Mouse (Mus musculus) lung, postnatal 14 days (tissue): ENCODE results near the gene Fam117b.

ENCODE experiments used
- DNase-seq: peaks from one replicate; pipeline ENCODE4 v3.0.0; 2021

Fam117b gene

DNA sequence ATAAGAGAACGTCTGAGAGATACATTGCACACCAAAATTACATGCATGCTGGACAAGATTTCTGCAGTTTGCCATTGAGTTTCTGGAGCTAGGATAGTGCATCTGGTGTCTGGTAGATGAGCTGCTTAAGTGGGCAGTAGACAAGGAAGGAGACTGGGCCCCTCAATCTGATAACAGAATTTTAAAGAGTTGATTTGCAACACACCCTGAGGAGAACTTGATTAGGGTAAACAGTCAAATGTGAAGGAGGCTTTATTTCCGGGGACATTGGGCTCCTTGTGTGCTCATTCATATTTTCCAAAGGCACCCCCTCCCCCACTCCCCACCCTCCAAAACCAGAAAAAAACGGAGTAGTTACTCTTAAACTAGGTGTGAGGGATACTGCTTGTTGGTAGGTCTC lies 2.0 kb downstream of the Fam117b start:
- DNase-seq: no peak

DNA sequence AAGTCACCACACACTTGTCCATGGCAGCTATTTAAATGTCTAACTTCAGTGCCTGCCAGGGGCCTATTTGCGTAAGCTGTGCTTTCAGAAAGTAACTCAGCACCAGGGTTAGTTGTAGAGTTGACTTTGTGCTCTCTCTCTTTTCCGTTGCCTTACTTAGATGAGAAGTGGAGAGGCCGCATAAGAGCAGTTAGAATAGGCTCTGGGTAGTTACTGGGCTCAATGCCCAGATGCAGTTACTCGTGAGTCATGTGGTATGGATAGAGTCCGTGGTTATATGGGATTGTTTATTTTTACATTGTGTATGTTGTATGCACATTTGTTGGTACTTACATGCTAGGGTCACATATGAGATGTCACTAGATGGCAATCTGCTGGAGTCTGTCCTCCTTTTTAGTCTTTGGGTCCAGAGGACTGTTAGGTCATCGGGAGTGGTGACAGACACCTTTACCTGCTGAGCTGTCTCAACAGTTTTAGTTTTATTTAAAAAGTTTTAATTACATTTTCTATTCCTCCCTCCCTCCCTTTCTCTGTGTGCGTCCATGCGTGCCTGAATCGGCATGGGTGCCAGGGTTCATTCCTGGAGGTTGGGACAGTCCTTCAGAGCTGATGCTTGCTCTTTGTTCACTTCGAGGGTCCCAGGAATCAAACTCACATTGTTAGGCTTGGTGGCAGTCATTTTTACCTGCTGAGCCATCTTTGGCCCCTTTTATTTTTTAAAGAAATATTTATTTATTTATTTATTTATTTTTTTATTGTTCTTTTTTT lies 3.2 kb downstream of the Fam117b start:
- peak; percentile 29 for DNase-seq

DNA sequence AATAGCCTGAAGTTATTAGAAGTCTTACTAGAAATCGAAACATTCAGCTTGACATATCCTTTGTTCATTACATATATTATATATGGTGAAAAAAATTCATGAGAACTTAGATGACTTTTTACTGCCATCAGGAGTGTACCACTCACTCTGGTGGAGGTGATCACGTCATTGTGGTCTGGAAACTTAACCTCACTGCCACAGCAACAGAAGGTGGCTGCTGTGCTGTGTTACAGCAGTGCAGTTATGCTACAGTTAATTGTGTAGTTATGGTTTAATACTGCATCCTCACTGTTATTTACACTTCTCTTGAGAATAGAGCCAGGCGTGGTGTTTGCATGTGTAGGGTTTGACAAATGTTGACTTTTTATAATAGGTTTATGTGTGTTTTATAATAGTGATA lies 4.6 kb downstream of the Fam117b start:
- DNase-seq: no peak

DNA sequence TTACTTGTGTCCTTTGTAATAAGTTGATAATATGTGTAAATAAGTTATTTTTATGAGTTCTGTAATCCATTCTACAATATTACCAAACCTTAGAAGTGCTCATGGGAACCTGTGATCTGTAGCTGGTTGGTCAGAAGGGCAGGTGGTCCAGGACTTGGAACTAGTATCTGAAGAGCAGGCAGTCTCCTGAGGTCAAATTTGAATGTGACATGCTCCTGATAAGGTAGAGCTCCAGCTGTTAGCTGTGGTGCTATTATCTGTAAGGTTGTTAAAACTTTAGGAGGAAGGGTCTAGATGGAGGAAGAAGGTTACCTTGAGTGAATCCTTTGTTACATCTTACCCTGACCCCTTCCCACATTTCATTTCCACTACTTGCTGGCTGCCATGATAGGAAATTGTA lies 5.3 kb downstream of the Fam117b start:
- no peak for DNase-seq

DNA sequence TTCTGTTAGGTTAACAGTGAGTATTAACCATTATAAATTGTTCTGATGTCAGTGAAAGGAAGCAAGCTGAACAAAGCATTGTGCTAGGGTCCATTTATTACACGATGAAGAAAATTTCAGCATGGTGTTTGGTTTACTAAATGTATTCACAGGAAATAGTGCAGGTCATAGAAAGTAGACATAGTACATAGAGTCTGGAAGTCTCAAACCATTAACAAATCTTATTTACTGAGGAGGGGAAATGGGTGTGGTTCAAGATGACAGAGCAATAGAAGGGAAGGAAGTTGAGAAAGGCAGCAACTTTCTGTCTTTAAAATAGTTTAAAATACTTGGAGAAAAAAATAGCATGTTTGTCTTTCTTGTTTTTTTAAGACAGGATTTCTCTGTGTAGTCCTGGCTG lies 10.4 kb downstream of the Fam117b start:
- no peak for DNase-seq

DNA sequence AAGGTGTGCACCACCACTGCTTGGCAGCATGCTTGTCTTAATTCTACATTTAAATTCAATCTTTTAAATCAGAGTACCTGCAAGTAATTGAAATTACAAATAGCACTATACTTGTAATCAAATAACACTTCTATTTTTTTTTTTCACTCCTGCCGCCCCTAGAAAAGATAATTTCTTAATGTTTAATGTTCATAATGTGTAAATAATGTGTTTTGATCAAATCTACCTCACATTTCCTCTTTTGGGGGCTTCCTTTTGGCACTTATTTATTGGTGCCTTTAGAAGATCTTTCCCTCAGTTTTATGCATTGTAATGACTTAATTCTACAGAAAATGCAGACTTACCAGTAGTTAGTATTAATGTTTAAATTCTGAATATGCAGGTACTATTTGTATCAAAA lies 10.9 kb downstream of the Fam117b start:
- no peak for DNase-seq

DNA sequence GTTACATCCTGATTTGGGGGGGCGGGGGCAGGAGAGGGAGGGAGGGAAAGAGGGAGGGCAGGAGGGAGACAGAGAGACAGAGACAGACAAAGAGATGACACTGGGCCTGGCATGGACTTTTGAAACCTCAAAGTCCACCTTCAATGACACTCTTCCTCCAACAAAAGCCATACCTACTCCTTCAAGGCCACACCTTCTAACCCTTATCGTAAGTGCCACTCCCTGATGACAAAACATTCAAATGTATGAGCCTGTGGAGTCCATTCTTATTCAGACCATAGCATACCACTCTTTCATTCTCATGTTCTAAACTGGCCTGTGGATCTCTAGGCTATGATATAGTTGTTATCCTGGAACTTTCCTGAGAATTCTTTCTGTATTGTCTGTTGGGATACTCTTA lies 11.6 kb downstream of the Fam117b start:
- DNase-seq: no peak

DNA sequence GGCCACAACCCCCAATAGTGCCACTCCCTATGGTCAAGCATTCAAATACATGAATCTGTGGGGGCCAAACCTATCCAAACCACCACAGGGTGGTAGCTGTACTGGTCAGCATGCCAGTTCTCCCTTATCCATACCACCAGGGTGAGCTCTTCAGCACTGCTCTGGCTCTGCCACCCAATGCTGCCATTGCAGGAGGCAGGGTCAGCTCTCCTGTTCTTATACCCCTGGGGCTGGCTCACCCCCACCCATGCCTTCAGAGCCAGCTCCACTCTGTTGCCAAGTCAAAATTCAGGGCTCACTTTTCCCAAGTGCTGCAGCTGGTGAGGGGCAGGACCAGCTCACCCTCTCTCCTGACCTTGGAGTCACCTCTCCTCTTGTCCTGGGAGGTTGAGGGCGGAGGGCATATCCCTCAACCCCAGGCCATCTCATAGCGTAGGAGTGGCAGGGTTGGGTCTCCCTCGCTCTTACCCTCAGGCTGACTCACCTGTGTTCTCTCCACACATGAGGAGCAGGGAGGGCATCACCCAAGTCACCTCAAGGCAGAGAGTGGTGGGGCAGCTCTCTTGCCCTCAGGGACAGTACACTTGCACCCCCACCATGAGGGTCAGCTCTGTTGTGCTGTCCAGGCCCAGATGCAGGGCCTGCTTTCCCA lies 13.3 kb downstream of the Fam117b start:
- DNase-seq: no peak

DNA sequence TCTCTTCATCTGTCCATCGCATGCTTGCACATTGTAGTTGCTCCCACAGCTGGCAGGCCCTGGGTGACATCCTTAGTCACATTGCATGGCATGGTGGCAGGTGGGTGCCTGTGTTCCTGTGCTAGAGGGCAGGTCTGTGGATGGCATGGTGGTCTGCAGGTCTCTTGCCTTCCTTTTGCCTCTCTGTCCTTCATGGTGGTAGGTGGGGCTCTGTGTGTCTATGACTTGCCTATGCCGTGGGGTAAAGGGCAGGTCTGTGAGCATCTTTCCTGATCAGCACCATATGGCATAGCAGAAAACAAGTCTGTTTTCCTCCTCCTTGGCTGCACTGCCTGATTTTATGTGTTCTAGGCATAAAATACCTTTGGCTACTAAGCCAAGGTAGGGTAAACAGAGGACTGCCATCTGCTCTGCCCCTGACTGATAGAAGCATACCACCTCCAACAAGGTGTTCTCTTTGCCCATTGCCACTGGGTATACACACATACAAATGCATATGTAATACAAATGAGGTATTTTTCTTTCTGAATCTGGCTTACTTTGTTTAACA lies 14.4 kb downstream of the Fam117b start:
- DNase-seq: no peak

DNA sequence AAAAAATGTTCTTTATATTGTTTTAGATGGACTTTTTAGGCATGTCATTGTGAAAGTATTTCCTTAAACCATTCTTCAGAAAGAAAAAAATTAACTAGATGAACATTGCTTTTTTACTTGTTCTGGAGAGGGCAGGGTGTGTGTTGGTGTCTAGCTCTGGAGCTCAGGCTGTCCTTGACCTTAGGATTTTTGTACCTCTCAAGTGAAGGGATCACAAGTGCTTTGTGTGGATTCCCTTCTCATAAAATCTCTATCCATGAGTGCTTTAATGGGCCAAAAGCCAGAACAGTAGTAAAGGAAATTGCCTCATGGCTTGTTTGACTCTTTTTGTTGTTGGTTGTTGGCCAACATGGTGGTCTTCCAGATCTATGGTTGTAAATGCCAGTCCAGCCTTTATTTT lies 18.1 kb downstream of the Fam117b start:
- DNase-seq: no peak

DNA sequence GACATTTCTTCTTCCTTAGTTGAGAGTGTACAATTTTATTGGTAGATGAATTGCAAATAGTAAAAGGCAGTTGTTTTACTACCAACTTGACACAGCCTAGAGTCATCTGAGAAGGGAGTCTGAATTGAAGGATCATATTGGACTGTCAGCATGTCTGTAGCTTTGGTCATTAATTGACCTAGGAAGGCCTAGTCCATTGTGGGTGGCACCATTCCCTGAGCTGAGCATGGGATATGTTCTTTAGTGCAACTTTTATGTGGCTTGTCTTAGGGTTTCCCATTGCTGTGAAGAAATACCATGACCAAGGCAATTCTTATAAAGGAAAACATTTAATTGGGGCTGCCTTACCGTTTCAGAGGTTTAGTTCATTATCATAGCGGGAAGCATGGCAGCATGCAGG lies 20.2 kb downstream of the Fam117b start:
- no peak for DNase-seq

DNA sequence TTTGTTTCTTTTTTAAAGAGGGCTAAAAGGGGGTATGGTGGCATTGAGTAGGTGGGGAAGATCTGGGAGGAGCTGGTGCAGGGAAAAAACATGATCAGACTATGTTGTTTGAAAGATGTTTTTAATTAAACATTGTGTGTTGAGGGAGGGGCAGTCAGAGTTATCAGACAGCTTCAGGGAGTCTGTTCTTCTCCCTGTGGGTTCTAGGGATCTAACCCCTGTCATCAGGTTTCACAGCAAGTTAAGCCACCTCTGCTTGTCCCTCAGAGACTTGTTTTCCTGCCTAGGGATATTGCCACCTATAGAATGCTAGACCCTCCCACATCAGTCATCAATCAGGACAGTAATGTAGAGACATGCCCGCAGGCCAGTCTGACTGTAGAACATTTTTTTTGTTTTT lies 28.3 kb downstream of the Fam117b start:
- DNase-seq: no peak

DNA sequence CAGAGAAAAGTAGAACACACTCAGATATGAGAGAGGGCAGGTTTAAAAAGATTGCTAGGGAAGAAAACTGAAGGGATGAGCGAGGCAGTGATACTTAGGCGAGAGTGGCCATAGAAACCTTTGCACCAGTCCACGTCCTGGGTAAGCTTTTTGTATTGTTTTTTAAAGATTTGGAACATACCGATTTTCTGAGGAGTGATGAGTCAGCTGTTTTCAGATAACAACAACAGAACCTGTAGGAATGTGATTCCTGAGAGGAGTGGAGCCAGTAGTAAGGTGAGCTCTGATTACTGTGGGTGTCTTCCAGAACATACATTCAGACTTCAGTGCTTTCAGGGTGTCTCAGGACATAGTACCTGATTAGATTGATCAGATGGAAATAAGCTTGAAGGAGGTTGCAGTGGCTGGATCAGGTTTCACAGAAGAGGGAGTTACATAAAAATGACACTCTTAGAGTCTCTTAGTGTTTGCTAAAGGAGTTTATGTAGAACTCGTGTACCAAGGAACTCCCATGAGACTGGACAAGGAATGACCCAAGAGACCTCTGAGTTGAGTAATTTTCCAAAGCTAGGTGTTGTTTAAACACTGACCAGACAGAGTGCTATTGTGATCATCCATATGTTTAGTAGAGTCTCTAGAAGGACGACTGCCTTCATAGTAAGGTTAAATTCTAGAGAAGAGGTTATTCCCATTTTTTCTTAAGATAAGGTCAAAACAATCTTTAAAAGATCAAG lies 29.4 kb downstream of the Fam117b start:
- no peak for DNase-seq

DNA sequence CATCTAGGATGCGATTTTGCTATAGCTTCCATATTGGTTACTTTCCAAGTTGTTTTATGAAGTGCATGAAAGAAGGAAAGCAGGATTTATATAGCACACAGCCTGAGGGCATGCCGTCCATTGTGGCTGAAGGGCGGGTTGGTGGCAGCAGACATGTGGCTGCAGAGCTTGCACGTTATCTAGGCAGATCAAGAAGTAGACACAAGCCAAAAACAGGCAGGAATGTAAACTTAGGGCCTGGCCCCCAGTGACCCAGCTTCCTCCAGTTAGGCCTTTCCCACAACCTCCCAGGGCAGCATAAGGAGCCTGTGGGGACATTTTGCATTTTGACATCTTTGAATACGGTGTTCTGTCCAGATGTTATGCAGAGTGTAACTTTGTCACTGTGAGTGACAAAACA lies 31.0 kb downstream of the Fam117b start:
- DNase-seq: peak; percentile 25

DNA sequence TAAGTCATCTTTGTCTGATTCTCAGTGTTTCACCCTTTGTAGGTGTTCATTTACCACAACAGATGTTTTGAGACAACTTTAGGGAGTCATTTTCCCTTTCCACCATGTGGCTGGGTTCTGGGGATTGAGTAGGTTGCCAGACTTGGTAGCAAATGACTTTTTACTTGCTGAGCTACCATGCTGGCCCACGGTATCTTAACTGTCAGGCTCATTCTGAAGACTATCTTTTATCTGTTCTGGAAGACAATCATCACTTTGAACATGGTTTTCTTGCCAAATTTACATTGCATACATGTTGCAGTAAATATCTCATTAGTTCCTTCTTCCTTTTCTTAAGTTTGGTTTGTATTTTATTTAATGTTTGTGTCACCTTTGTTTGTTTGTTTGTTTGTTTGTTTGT lies 33.2 kb downstream of the Fam117b start:
- DNase-seq: no peak

DNA sequence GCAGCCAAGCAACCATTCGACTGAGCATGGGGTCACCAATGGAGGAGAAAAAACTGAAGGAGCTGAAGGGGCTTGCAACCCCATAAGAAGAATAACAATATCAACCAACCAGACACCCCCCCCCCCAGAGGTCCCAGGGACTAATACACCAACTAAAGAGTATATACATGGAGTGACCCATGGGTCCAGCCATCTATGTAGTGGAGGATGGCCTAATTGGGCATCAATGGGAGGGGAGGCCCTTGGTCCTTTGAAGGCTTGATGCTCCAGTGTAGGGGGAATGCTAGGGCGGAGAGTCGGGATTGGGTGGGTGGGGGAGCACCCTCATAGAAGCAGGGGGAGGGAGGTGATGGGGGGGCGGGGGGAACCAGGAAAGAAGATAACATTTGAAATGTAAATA lies 34.7 kb downstream of the Fam117b start:
- DNase-seq: no peak

DNA sequence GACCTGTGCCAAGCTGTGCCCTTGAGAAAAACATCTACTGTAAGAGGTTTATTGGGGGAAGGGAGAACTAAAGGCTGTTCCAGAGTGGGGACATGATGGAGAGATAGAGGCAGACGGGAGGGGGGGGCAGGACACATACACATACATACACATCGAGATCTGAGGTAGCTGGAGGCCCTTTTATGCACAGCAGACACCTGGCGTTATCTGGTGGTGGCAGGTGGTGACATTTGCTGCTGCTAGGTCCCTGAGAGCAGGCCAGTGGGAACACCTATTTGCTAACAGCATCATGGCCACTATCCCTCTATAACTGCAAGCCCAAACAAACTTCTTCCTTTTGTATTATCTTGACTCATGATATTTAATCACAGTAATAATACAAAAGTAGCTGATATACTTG lies 44.4 kb downstream of the Fam117b start:
- no peak for DNase-seq

DNA sequence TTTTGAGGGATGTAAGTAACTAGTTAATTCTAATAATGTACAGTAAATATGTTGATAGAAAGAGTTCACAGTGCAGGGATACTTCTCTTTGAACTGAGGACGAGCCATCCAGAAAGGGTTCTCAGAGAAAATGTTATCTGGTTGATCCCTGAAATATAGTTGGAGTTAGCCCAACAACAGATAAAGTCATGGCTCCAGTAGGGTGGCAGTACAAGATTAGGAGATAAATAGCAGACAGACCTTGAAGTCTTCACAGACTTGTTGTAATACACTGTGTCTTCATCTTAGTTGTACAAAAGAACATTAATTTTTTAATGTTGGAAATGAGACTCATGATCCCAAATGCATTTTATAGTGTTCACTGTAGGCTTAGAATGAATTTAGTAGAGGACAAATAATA lies 47.1 kb downstream of the Fam117b start:
- DNase-seq: no peak

DNA sequence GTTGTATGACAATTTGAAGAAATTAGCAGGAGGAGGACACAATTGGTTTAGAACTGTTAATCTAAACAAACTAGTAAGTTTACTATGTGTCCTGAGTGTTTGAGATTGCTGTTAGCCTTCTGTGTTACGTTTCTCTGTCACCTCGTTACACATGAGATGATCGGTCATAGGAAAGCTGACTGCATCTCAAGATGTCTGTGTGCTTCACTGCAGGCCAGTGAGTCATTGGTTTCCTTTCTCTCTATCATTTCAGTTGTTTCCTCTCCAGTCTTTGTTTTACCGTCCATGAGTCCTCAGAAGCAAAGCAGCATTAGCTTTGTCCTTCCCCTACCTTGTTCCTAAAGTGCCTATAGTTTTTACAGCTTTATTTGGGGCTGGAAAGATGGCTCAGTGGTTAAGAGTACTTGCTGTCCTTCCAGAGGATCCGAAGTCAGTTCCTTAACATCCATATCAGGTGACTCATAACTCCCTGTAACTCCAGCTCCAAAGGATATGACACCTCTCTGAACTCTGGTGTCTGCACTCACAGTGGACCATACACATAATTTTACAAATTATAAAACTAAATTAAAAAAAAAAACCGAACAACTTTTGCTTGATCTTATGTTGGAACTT lies 53.5 kb downstream of the Fam117b start:
- DNase-seq: no peak

DNA sequence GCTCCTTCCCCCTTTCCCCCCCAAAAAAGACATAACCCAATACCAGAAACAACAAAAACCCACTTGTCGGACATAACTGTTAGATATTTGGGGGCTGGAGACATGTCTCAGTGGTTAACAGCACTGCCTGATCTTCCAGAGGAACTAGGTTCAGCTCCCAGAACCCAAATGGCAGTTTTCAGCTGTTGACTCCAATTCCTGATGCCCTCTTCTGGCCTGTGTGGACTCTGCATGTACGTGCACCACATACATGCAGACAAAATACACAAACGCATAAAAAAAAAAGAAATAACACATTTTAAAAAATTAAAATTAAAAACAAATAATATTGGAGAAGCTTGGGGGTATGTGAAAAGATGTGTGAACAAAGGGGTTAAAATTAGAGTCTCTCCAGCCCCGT lies 54.5 kb downstream of the Fam117b start:
- peak; percentile 42 for DNase-seq

DNA sequence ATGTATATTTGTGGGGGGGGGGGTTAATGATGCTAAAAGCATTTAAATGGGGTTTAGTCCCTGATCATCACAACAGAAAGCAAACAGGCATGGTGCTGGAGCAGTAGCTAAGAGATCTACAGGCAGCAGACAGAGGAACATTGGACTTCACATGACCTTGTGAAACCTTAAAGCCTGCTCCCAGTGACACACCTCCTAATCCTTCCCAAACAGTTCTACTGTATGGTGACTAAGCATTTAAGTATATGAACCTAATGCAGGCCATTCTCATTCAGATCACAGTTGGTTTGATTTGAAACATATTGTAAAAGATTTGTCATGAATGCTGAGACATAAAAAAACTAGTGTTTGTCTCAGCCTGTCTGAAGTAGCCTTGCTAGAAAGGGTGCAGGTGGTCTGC lies 73.8 kb downstream of the Fam117b start:
- no peak for DNase-seq

DNA sequence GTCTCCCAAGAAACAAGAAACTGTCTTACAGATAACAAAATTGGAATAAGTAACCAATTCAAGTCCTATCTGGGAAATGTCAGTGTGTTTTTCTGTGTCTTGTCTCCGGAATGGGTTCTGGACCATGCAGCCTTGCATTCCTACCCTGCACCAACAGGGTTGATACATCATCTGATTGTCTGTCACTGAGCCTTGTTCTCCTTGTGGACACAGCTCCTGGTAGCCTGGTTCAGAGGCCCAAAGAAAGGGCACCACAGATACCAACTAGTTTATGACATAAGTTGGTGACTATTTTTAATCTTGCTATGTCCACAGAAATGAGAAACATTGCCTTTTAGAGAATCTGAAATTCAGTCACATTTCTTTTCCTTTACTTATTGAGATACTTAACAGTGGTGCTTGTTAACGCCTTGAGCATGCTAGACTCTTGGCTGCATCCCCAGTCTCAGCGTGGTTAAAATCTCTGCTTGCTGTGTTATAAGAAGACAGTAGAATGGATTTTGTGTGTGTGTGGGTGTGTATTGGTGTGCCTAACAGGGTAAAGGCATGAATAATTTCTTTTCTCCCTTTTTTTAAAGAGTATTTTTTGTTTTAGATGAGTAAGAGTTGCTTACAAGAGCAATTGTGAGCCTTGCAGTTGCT lies 74.7 kb downstream of the Fam117b start:
- no peak for DNase-seq

DNA sequence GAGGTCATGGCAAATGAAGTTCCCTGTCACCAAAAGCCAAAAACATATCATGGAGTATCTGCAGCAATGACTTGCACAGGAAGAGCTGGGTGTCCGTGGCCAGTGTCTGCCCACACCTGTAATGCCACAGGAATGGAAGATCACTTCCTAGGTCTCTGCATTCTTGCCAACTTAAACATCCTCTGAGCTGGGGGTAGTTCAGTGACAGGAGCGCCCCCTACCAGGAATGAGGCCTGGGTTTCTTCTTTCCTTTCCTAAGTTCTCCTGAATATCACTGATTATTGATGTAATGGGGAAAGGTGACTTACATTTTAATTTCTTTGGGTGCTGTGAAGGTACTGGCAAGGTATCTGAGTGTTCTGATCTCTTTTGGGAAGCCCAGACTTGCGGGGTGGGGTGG lies 82.8 kb downstream of the Fam117b start:
- DNase-seq: no peak
